Mouse (Mus musculus) urinary bladder, postnatal 4 days (tissue): ENCODE measurements around the gene Epha10.
"Not testable (repeated sequence)": the region's sequence is repeated elsewhere in the genome, so short reads cannot be mapped to it uniquely, and the experiment has no call there.

ENCODE experiments used
- DNase-seq, 2 experiments: peaks; one replicate each; pipeline ENCODE4 v3.0.0; 2021 to 2022; ENCODE audit warnings: low spot score in 2 of 2

The Epha10 gene

GRCm38 (mm10) chr4:124894508-124895428, 14.1 kb downstream of the Epha10 start:
- no peak for DNase-seq

GRCm38 (mm10) chr4:124898428-124898827, 17.7 kb downstream of the Epha10 start:
- DNase-seq = no peak

- DNase-seq = no peak
These were observed 19.2 kb downstream of the Epha10 start for GRCm38 (mm10) chr4:124899906-124900305.

GRCm38 (mm10) chr4:124905417-124905816, 24.7 kb downstream of the Epha10 start:
- DNase-seq = no peak

- no peak for DNase-seq
These were observed 25.5 kb downstream of the Epha10 start for GRCm38 (mm10) chr4:124905971-124906822.

GRCm38 (mm10) chr4:124928102-124928501, 47.4 kb downstream of the Epha10 start:
- DNase-seq = no peak

- DNase-seq = peak; percentile 88 to 93
These were observed 56.1 kb downstream of the Epha10 start, which contains the start of gene 9930104L06Rik for GRCm38 (mm10) chr4:124936613-124937471. Gene 9930104L06Rik, plus strand, starts transcription at chr4:124937048.

- DNase-seq = not testable (repeated sequence)
These were observed 58.5 kb downstream of the Epha10 start, which contains the start of gene Cdca8 for GRCm38 (mm10) chr4:124939211-124939610. Gene Cdca8, minus strand, starts transcription at chr4:124939311.

GRCm38 (mm10) chr4:124943022-124943421, 62.3 kb downstream of the Epha10 start:
- peak; percentile 56 to 88 for DNase-seq

GRCm38 (mm10) chr4:124943781-124944180, 63.1 kb downstream of the Epha10 start:
- no peak for DNase-seq

- no peak for DNase-seq
These were observed 64.3 kb downstream of the Epha10 start for GRCm38 (mm10) chr4:124944961-124945360.

- no peak for DNase-seq
These were observed 68.8 kb downstream of the Epha10 start for GRCm38 (mm10) chr4:124949488-124949887.

- no peak for DNase-seq
These were observed 69.7 kb downstream of the Epha10 start for GRCm38 (mm10) chr4:124950181-124951035.

GRCm38 (mm10) chr4:124951036-124951433, 70.3 kb downstream of the Epha10 start:
- no peak for DNase-seq

GRCm38 (mm10) chr4:124953546-124953945, 72.8 kb downstream of the Epha10 start:
- DNase-seq = no peak

GRCm38 (mm10) chr4:124957284-124957683, 76.6 kb downstream of the Epha10 start:
- DNase-seq = no peak

GRCm38 (mm10) chr4:124959062-124959461, 78.4 kb downstream of the Epha10 start:
- peak in 1 of 2 experiments; percentile 44 for DNase-seq

GRCm38 (mm10) chr4:124960940-124961339, 80.2 kb downstream of the Epha10 start:
- DNase-seq = no peak

GRCm38 (mm10) chr4:124962576-124962975, 81.9 kb downstream of the Epha10 start:
- DNase-seq = no peak

GRCm38 (mm10) chr4:124964912-124965599, 84.4 kb downstream of the Epha10 start:
- DNase-seq = no peak
